Mouse (Mus musculus) limb, embryonic 11.5 days (tissue): ENCODE results near the gene Rxra. TPM values are rescaled to one million over a fixed set of nuclear protein-coding genes. Genes with fewer than 3 reads are reported as not detected.

ENCODE experiments used
- ATAC-seq: fragments of 200-750 bp; cut with Nextera tagmentation; 2 replicates; pipeline ENCODE4 v1.8.0; 2017; ENCODE audit warnings: low read depth; ENCODE audit not compliant: insufficient number of reproducible peaks, low FRiP score, low TSS enrichment
- DNase-seq: peaks from one replicate; pipeline ENCODE4 v3.0.0-alpha.2; 2015; ENCODE audit warnings: low spot score
- H3K27ac ChIP-seq: fragments of 300-500 bp; sonication (generic); replicated peaks from 2 replicates; pipeline ENCODE4 v1.5.1; 2014; ENCODE audit warnings: low read depth, mild to moderate bottlenecking, low read length
- H3K27me3 ChIP-seq: fragments of 300-500 bp; sonication (generic); 2 replicates; pipeline ENCODE4 v1.6.1; 2014; ENCODE audit warnings: mild to moderate bottlenecking, low read length, mixed read lengths; ENCODE audit not compliant: control insufficient read depth, insufficient read depth
- H3K36me3 ChIP-seq: fragments of 300-500 bp; sonication (generic); 2 replicates; pipeline ENCODE4 v1.6.1; 2014; ENCODE audit warnings: mild to moderate bottlenecking, low read length, moderate library complexity, mixed read lengths; ENCODE audit not compliant: control insufficient read depth, insufficient read depth
- H3K4me1 ChIP-seq: fragments of 300-500 bp; sonication (generic); 2 replicates; pipeline ENCODE4 v1.6.1; 2014; ENCODE audit warnings: low read length, mixed read lengths; ENCODE audit not compliant: control insufficient read depth, insufficient read depth
- H3K4me2 ChIP-seq: fragments of 300-500 bp; sonication (generic); 2 replicates; pipeline ENCODE4 v1.6.1; 2014; ENCODE audit warnings: low read depth, mild to moderate bottlenecking, moderate library complexity; ENCODE audit not compliant: severe bottlenecking
- H3K4me3 ChIP-seq: fragments of 300-500 bp; sonication (generic); 2 replicates; pipeline ENCODE4 v1.5.1; 2014; ENCODE audit warnings: low read depth, low read length
- H3K9ac ChIP-seq: fragments of 300-500 bp; sonication (generic); 2 replicates; pipeline ENCODE4 v1.6.1; 2014; ENCODE audit warnings: mild to moderate bottlenecking, low read length
- H3K9me3 ChIP-seq: fragments of 300-500 bp; sonication (generic); 2 replicates; pipeline ENCODE4 v1.6.1; 2016; ENCODE audit warnings: low read length; ENCODE audit not compliant: control insufficient read depth
- WGBS: fragments of 180-500 bp; shearing (Covaris S2); extraction: QIAGEN DNeasy Blood & Tissue Kit; methylation state at CpG from one replicate; pipeline ENCODE4 v1.1.7; 2014; 5-methylcytosine and 5-hydroxymethylcytosine counted together
- polyA plus RNA-seq: library from polyadenylated mRNA; unstranded; fragments of >200 nt; fragmentation: Nextera tagmentation; extraction: Ambion mirVana; gene quantifications from 2 replicates; pipeline ENCODE4 v1.2.1, GENCODE M21; 2014

Gene Rxra
- polyA plus RNA-seq, 1 experiment from 2014 or later, result 8.7 TPM

GRCm38 (mm10) chr2:27713378-27713777 is 37.1 kb downstream of the Rxra start:
- 97% methylated on average over 3 of the region's 3 CpGs for WGBS
- ATAC-seq (no peak), DNase-seq (no peak)
- H3K27ac ChIP-seq, result no peak overlapping the region
- H3K4me2 ChIP-seq, result no peak overlapping the region
- H3K27me3 ChIP-seq, result no peaks in the 10 kb centered on the region
- peaks cover 23% of the 10 kb centered on the region for H3K4me1 ChIP-seq
- H3K36me3 ChIP-seq, result no peaks in the 10 kb centered on the region
- no peaks in the 10 kb centered on the region for H3K9me3 ChIP-seq
- H3K4me3 ChIP-seq, result no peak overlapping the region
- H3K9ac ChIP-seq, result no peak overlapping the region

GRCm38 (mm10) chr2:27714131-27714530 is 37.9 kb downstream of the Rxra start:
- peaks cover 25% of the 10 kb centered on the region for H3K4me1 ChIP-seq
- no peaks in the 10 kb centered on the region for H3K36me3 ChIP-seq
- no peak for DNase-seq
- 88% methylated on average over 5 of the region's 5 CpGs for WGBS
- no peak overlapping the region for H3K9ac ChIP-seq
- no peak overlapping the region for H3K4me3 ChIP-seq
- H3K9me3 ChIP-seq, result no peaks in the 10 kb centered on the region
- no peak overlapping the region for H3K4me2 ChIP-seq
- ATAC-seq, result no peak
- no peak overlapping the region for H3K27ac ChIP-seq
- H3K27me3 ChIP-seq, result no peaks in the 10 kb centered on the region

- no peak for ATAC-seq
- H3K4me1 ChIP-seq, result peaks cover 25% of the 10 kb centered on the region
Observed at GRCm38 (mm10) chr2:27715221-27715620, 39.0 kb downstream of the Rxra start.

GRCm38 (mm10) chr2:27716339-27716738 is 40.1 kb downstream of the Rxra start:
- H3K27ac ChIP-seq, result no peak overlapping the region; the same call in 1 of the 2 replicates
- no peak overlapping the region for H3K4me3 ChIP-seq
- no peaks in the 10 kb centered on the region for H3K36me3 ChIP-seq
- H3K9me3 ChIP-seq, result no peaks in the 10 kb centered on the region
- 65% methylated on average over 3 of the region's 3 CpGs for whole genome bisulfite sequencing
- H3K9ac ChIP-seq, result no peak overlapping the region
- ATAC-seq, result no peak
- no peak for DNase-seq
- H3K4me2 ChIP-seq, result no peak overlapping the region
- no peaks in the 10 kb centered on the region for H3K27me3 ChIP-seq
- peaks cover 14% of the 10 kb centered on the region for H3K4me1 ChIP-seq

More at GRCm38 (mm10) chr2:27715221-27715620, 39.0 kb downstream of the Rxra start:
- H3K9me3 ChIP-seq, result no peaks in the 10 kb centered on the region
- H3K4me3 ChIP-seq, result no peak overlapping the region
- no peak overlapping the region for H3K9ac ChIP-seq
- no peaks in the 10 kb centered on the region for H3K36me3 ChIP-seq
- 82% methylated on average over 4 of the region's 4 CpGs for WGBS
- H3K27ac ChIP-seq, result no peak overlapping the region
- DNase-seq, result no peak
- no peaks in the 10 kb centered on the region for H3K27me3 ChIP-seq
- no peak overlapping the region for H3K4me2 ChIP-seq

GRCm38 (mm10) chr2:27718191-27718590 is 42.0 kb downstream of the Rxra start:
- peaks cover 11% of the 10 kb centered on the region for H3K4me1 ChIP-seq
- no peaks in the 10 kb centered on the region for H3K36me3 ChIP-seq
- no peak overlapping the region for H3K4me2 ChIP-seq
- no peak for DNase-seq
- no peak overlapping the region for H3K9ac ChIP-seq
- no peak overlapping the region for H3K27ac ChIP-seq
- no peak overlapping the region for H3K4me3 ChIP-seq
- no peaks in the 10 kb centered on the region for H3K27me3 ChIP-seq
- H3K9me3 ChIP-seq, result no peaks in the 10 kb centered on the region
- no peak for ATAC-seq

DNA sequence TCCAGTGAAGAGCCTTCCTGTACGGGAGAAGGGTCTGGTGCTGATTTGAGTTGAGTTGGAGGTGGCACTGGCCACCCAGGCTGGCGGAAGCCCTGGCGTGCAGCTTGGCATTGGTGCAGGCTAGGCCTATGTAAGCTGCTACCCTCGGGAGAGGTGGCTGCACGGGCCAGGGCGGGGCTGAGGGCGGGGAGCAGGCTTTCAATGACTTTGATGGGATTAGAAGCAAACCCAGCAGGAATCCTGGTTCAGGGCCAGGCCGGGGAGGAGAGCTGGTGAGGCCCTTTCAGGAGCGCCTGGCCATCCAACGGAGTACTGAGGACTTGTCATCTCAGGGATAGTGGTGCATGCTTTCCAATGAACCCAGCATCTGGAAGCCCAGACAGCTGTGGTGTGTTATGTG is 43.4 kb downstream of the Rxra start:
- no peak overlapping the region for H3K27ac ChIP-seq
- no peak for ATAC-seq

GRCm38 (mm10) chr2:27721611-27722010 is 45.4 kb downstream of the Rxra start:
- DNase-seq, result no peak

More for the DNA sequence above, 43.4 kb downstream of the Rxra start:
- Histone ChIP-seq H3K27me3 (no peaks in the 10 kb centered on the region), H3K4me3 (no peak overlapping the region), H3K4me2 (no peak overlapping the region), H3K9me3 (no peaks in the 10 kb centered on the region), H3K4me1 (peaks cover 11% of the 10 kb centered on the region), H3K36me3 (no peaks in the 10 kb centered on the region), H3K9ac (no peak overlapping the region)
- WGBS, result 41% methylated on average over 10 of the region's 10 CpGs
- DNase-seq, result no peak

GRCm38 (mm10) chr2:27724729-27725316 is 48.6 kb downstream of the Rxra start:
- H3K9me3 ChIP-seq, result no peaks in the 10 kb centered on the region
- ATAC-seq, result no peak
- H3K4me1 ChIP-seq, result no peaks in the 10 kb centered on the region
- no peaks in the 10 kb centered on the region for H3K27me3 ChIP-seq
- no peak overlapping the region for H3K27ac ChIP-seq
- WGBS, result 94% methylated on average over 9 of the region's 9 CpGs
- H3K4me3 ChIP-seq, result no peak overlapping the region
- no peak overlapping the region for H3K9ac ChIP-seq
- H3K4me2 ChIP-seq, result no peak overlapping the region
- DNase-seq, result no peak
- no peaks in the 10 kb centered on the region for H3K36me3 ChIP-seq

More at GRCm38 (mm10) chr2:27721611-27722010, 45.4 kb downstream of the Rxra start:
- WGBS, result 90% methylated on average over 4 of the region's 4 CpGs
- peaks cover 11% of the 10 kb centered on the region for H3K4me1 ChIP-seq
- H3K9me3 ChIP-seq, result no peaks in the 10 kb centered on the region
- no peaks in the 10 kb centered on the region for H3K27me3 ChIP-seq
- H3K4me2 ChIP-seq, result no peak overlapping the region
- no peak overlapping the region for H3K9ac ChIP-seq
- H3K4me3 ChIP-seq, result no peak overlapping the region
- ATAC-seq, result no peak
- H3K36me3 ChIP-seq, result no peaks in the 10 kb centered on the region
- H3K27ac ChIP-seq, result no peak overlapping the region
